Mouse (Mus musculus) layer of hippocampus, postnatal 25 days (tissue): ENCODE results near the gene Cyp2d10. TPM values are rescaled to one million over a fixed set of nuclear protein-coding genes. Genes with fewer than 3 reads are reported as not detected.
"Not testable (repeated sequence)": the region's sequence is repeated elsewhere in the genome, so short reads cannot be mapped to it uniquely, and the experiment has no call there.

Experiments used
- DNase-seq, 2 experiments: peaks; one replicate each; pipeline ENCODE4 v3.0.0; 2022; ENCODE audit warnings: mixed read lengths in 2 of 2, low spot score in 1 of 2; ENCODE audit errors: extremely low spot score in 1 of 2
- microRNA-seq, 2 experiments: library from miRNA; unstranded; fragments of <30 nt; microRNA quantifications; one replicate each; pipeline ENCODE4 v1.2.0; 2021
- total RNA-seq, 2 experiments: library from RNA; stranded (reverse); gene quantifications; 2 replicates each; pipeline ENCODE4 v1.2.3; 2021

The Cyp2d10 gene
- total RNA-seq, 2 experiments from 2014 or later, result not detected

GRCm38 (mm10) chr15:82363801-82364200 lies 43.2 kb downstream of the Cyp2d10 start:
- DNase-seq, result not testable (repeated sequence)

GRCm38 (mm10) chr15:82362234-82362633 lies 44.8 kb downstream of the Cyp2d10 start:
- no peak for DNase-seq

GRCm38 (mm10) chr15:82361459-82362018 lies 45.5 kb downstream of the Cyp2d10 start:
- no peak for DNase-seq

GRCm38 (mm10) chr15:82358431-82359260 lies 48.3 kb downstream of the Cyp2d10 start:
- DNase-seq, result no peak

- DNase-seq, result peak; percentile 90 to 91
Measured at GRCm38 (mm10) chr15:82354126-82354945, 52.7 kb downstream of the Cyp2d10 start, which contains the start of gene Ndufa6. Gene Ndufa6 (minus strand): TSS chr15:82354322.

GRCm38 (mm10) chr15:82353745-82354113 lies 53.3 kb downstream of the Cyp2d10 start:
- no peak for DNase-seq

- DNase-seq, result no peak
Measured at GRCm38 (mm10) chr15:82353078-82353744, 53.8 kb downstream of the Cyp2d10 start.

Small RNA genes lying within 50 kb of the gene (microRNA-seq; reads per million reads assigned to microRNA genes)
- gene Gm25990, result 0 reads per million in 2 experiments
- 0 reads per million in 2 experiments for gene Gm27331
- 0 reads per million in 2 experiments for gene Gm27622
- gene Mir7684, result 0 reads per million in 2 experiments

Other genes starting within 250 kb of the Cyp2d10 start
- 1 to 10 TPM; 1.4 to 1.9 TPM for gene Shisa8, start 194.4 kb downstream of the Cyp2d10 start, total RNA-seq
- gene Tnfrsf13c, start 182.8 kb downstream of the Cyp2d10 start, total RNA-seq, result under 1 TPM in 1 of 2 experiments, not detected in 1; 0.22 TPM
- gene Cenpm, start 162.4 kb downstream of the Cyp2d10 start, total RNA-seq, result 1 to 10 TPM; 2.2 to 2.4 TPM
- 100 to 1,000 TPM in 1 of 2 experiments, 10 to 100 TPM in 1; 98.3 to 111 TPM for gene 1500009C09Rik, start 154.8 kb downstream of the Cyp2d10 start, total RNA-seq
- gene Sept3, start 132.3 kb downstream of the Cyp2d10 start, total RNA-seq, result 100 to 1,000 TPM; 617 to 679 TPM
- not detected for gene Wbp2nl, start 108.2 kb downstream of the Cyp2d10 start, total RNA-seq
- 10 to 100 TPM; 33.1 to 36.7 TPM for gene Naga, start 68.3 kb downstream of the Cyp2d10 start, total RNA-seq
- under 1 TPM; 0.66 to 0.92 TPM for gene Pheta2, start 68.3 kb downstream of the Cyp2d10 start, total RNA-seq
- gene Smdt1, start 68.2 kb downstream of the Cyp2d10 start, total RNA-seq, result 100 to 1,000 TPM; 139 to 150 TPM
- gene Ndufa6, start 52.9 kb downstream of the Cyp2d10 start, total RNA-seq, result 100 to 1,000 TPM; 202 to 220 TPM
- 10 to 100 TPM; 40.3 to 41.1 TPM for gene Cyp2d22, start 26.9 kb downstream of the Cyp2d10 start, total RNA-seq
- under 1 TPM in 1 of 2 experiments, not detected in 1; 0.38 TPM for gene Cyp2d11, start 13.2 kb downstream of the Cyp2d10 start, total RNA-seq
- under 1 TPM in 1 of 2 experiments, not detected in 1; 0.22 TPM for gene Cyp2d9, start 26.2 kb upstream of the Cyp2d10 start, total RNA-seq
- not detected for gene Cyp2d12, start 147.9 kb upstream of the Cyp2d10 start, total RNA-seq
- gene Cyp2d34, start 213.8 kb upstream of the Cyp2d10 start, total RNA-seq, result not detected